Comparison of ENCODE assay signal across 7 mouse cellular contexts in the genomic region with DNA sequence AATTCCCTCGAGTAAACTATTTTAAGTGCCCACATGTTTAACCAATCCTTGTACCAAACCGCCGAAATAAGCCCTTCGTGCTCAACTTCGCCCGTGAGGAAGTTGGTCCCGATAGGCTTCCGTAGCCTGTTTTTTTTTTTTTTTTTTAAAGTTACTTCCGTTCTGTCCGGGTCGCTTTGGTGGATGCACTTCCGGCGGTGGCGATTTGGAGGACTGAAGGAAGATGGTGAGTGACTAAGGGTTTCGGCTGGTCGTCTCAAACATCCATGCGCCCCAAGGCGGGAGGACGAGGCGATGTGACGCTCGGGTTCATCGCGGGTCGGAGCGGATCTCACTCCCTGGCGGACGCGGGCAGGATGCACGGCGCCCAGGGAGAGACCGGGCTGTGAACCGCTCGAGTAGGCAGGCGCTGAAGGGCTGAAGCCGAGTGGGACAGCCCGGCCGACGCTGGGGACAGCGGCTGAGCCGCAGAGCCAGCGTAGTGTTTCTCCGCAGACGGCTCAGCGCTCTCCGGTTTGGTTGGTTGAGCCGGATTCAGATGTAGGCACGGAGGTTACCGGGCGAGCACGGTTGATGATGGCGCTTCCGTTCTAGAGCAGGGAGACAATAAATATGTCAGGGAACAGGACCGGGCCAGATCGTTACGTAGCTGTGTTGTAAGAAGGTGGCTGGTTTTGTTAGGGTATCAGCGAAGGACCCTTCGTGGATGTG. TPM values are rescaled to one million over a fixed set of nuclear protein-coding genes. Genes with fewer than 3 reads are reported as not detected.
DNase-seq lines count a peak whose midpoint lies in the region; ATAC-seq lines count a peak whose summit lies in the region.

Gene Psmc1 (plus strand): TSS at position 169 of the 711 bp plus-strand sequence.

- WGBS in intestine, embryonic 14.5 days: under 1% methylated on average over 58 of the region's 58 CpGs
- WGBS in midbrain, embryonic 10.5 days: under 1% methylated on average over 58 of the region's 58 CpGs

- peak; percentile 87 for DNase-seq in adrenal gland, adult 2 months
- peak; percentile 93 for DNase-seq in embryo, embryonic 11 days
- peak; percentile 74 for DNase-seq in gastrocnemius, postnatal 25 days
- peak; percentile 92 for DNase-seq in intestine, embryonic 14.5 days (ENCODE audit: low spot score)
- peak; percentile 83 to 89 for DNase-seq in left cerebral cortex, postnatal 25 days (ENCODE audit: low spot score in 2 of 2)
- DNase-seq in midbrain, embryonic 10.5 days (ENCODE audit: low spot score): peak; percentile 85
- peak; percentile 74 for DNase-seq in right cerebral cortex, postnatal 4 days

- peaks cover 9% of the 10 kb centered on the region; the same call in 1 of the 2 replicates for H3K4me1 ChIP-seq in intestine, embryonic 14.5 days (replicated peaks; ENCODE audit: control insufficient read depth, insufficient read depth, low read length)
- peaks cover 32% of the 10 kb centered on the region for H3K4me1 ChIP-seq in midbrain, embryonic 10.5 days

- intact Hi-C loops in left cerebral cortex, postnatal 25 days (cut with DNase I): loop anchor here (1.0 to 5.0 kb wide), 2 partner anchors 208 to 1023 kb away; no protein-coding TSS in a partner anchor

- H3K27ac ChIP-seq in intestine, embryonic 14.5 days (ENCODE audit: low read depth): peak within 1 kb of the TSS; percentile 85
- H3K27ac ChIP-seq in midbrain, embryonic 10.5 days (replicated peaks): peak within 1 kb of the TSS; percentile 92

- peak within 1 kb of the TSS; percentile 78 for H3K4me2 ChIP-seq in intestine, embryonic 14.5 days (ENCODE audit: low read length)

- no peaks in the 10 kb centered on the region for H3K27me3 ChIP-seq in intestine, embryonic 14.5 days (replicated peaks; ENCODE audit: control insufficient read depth, insufficient read depth, low read length)
- H3K27me3 ChIP-seq in midbrain, embryonic 10.5 days (ENCODE audit: low read depth, poor library complexity, severe bottlenecking): no peaks in the 10 kb centered on the region

- H3K9me3 ChIP-seq in intestine, embryonic 14.5 days (ENCODE audit: control insufficient read depth, low read length): no peaks in the 10 kb centered on the region
- H3K9me3 ChIP-seq in midbrain, embryonic 10.5 days (replicated peaks): no peaks in the 10 kb centered on the region

- peak; percentile 72 for ATAC-seq in intestine, embryonic 14.5 days (replicated peaks; ENCODE audit: low FRiP score, low TSS enrichment, low read depth)

- peaks cover 29% of the 10 kb centered on the region for H3K36me3 ChIP-seq in intestine, embryonic 14.5 days (ENCODE audit: control insufficient read depth, insufficient read depth, low read length)
- peaks cover 38% of the 10 kb centered on the region for H3K36me3 ChIP-seq in midbrain, embryonic 10.5 days

- H3K4me3 ChIP-seq in intestine, embryonic 14.5 days (ENCODE audit: low read depth, low read length): peak within 1 kb of the TSS; percentile 99
- H3K4me3 ChIP-seq in midbrain, embryonic 10.5 days: peak within 1 kb of the TSS; percentile 94

- peak within 1 kb of the TSS; percentile 94 for H3K9ac ChIP-seq in intestine, embryonic 14.5 days (ENCODE audit: low read length)

RNA-seq across cellular contexts. Expression of gene Psmc1, which starts in this region (rescaled TPM):
- total RNA-seq in adrenal gland, adult 2 months (2021): 100 to 1,000 TPM; 214 to 253 TPM
- 19.7 and 24.8 TPM in 2 replicates for polyA plus RNA-seq in adrenal gland, adult 2 months (2012; rRNA removed)
- 100 to 1,000 TPM; 132 to 139 TPM for total RNA-seq in gastrocnemius, postnatal 25 days (2021)
- polyA plus RNA-seq in intestine, embryonic 14.5 days (2014; fragmentation: Nextera tagmentation; extraction: Ambion mirVana): 242 and 273 TPM in 2 replicates
- total RNA-seq in left cerebral cortex, postnatal 25 days (2021): 100 to 1,000 TPM; 191 to 202 TPM
- 417 and 419 TPM in 2 replicates for polyA plus RNA-seq in midbrain, embryonic 10.5 days (2016; fragmentation: Nextera tagmentation; extraction: Ambion mirVana)

Comparison
In these comparisons a context has a peak if more than half of its experiments do, and no peak if none do; other contexts are left out.
1. Peak in every context shown above with its lines: DNase-seq, ATAC-seq, H3K4me3 ChIP-seq and H3K27ac ChIP-seq.